Mouse (Mus musculus) left cerebral cortex, adult 2 months (tissue): ENCODE data around the gene Ifna7. TPM values are rescaled to one million over a fixed set of nuclear protein-coding genes. Genes with fewer than 3 reads are reported as not detected.
"Not testable (repeated sequence)": the region's sequence is repeated elsewhere in the genome, so short reads cannot be mapped to it uniquely, and the experiment has no call there.

Experiments used
- DNase-seq, 2 experiments: peaks; one replicate each; pipeline ENCODE4 v3.0.0; 2021 to 2022; ENCODE audit warnings: low spot score in 2 of 2, mixed read lengths in 1 of 2; ENCODE audit errors: extremely low spot score in 1 of 2
- H3K27ac ChIP-seq: fragments of 200-600 bp; 2 replicates; pipeline ENCODE4 v1.8.1; 2022
- H3K4me3 ChIP-seq: fragments of 200-600 bp; 2 replicates; pipeline ENCODE4 v1.8.1; 2022
- CTCF ChIP-seq: fragments of 200-600 bp; IDR thresholded peaks from 2 replicates; pipeline ENCODE4 v1.8.1; 2022; ENCODE audit warnings: antibody characterized with exemption, mild to moderate bottlenecking, moderate library complexity
- intact Hi-C: fragments of 180-260 bp; cut with DNase I; formaldehyde crosslinking; loops from one replicate; pipeline ENCODE4 v1.15.1; 2025
- long read RNA-seq, 2 experiments: library from polyadenylated mRNA; stranded (forward); transcript quantifications; one replicate each; pipeline ENCODE4 v2.0.0; 2021; ENCODE audit warnings: borderline mapping rate in 2 of 2
- total RNA-seq, 2 experiments: library from RNA; stranded (reverse); gene quantifications; 2 replicates each; pipeline ENCODE4 v1.2.3; 2021

Gene Ifna7
- total RNA-seq, result not detected
- long read RNA-seq, experiment 1, result 0 reads
- long read RNA-seq, experiment 2, result 0 reads

GRCm38 (mm10) chr4:88815928-88816327 lies at the start of gene Ifna7:
TSS of gene Ifna7 (plus strand) at chr4:88816228.
- no peak within 1 kb of the TSS for H3K27ac ChIP-seq
- intact Hi-C loops, result no loop called here
- no peak within 1 kb of the TSS for H3K4me3 ChIP-seq
- DNase-seq, result no peak
- TF ChIP-seq CTCF, result no peak

- H3K27ac ChIP-seq, H3K4me3 ChIP-seq, DNase-seq, intact Hi-C loops: not testable (repeated sequence)
Measured at GRCm38 (mm10) chr4:88773534-88773933, 42.5 kb upstream of the Ifna7 start, which contains the start of gene Gm13290. TSS of gene Gm13290 (plus strand) at chr4:88773834.

- intact Hi-C loops, H3K4me3 ChIP-seq, H3K27ac ChIP-seq, DNase-seq: not testable (repeated sequence)
Measured at GRCm38 (mm10) chr4:88776622-88777021, 39.4 kb upstream of the Ifna7 start, which contains the start of gene Gm13289. TSS of gene Gm13289 (plus strand) at chr4:88776922.

GRCm38 (mm10) chr4:88779550-88779949 lies 36.5 kb upstream of the Ifna7 start, which contains the start of gene Gm13272:
TSS of gene Gm13272 (plus strand) at chr4:88779850.
- intact Hi-C loops, H3K4me3 ChIP-seq, H3K27ac ChIP-seq, DNase-seq: not testable (repeated sequence)

- intact Hi-C loops, DNase-seq, H3K27ac ChIP-seq, H3K4me3 ChIP-seq: not testable (repeated sequence)
Measured at GRCm38 (mm10) chr4:88780320-88780719, 35.7 kb upstream of the Ifna7 start.

GRCm38 (mm10) chr4:88781831-88782230 lies 34.2 kb upstream of the Ifna7 start, which contains the start of gene Ifnz:
TSS of gene Ifnz (plus strand) at chr4:88782131.
- DNase-seq, result not testable (repeated sequence)

GRCm38 (mm10) chr4:88782335-88782734 lies 33.7 kb upstream of the Ifna7 start:
- intact Hi-C loops, H3K27ac ChIP-seq, H3K4me3 ChIP-seq, DNase-seq: not testable (repeated sequence)

More at GRCm38 (mm10) chr4:88781831-88782230, 34.2 kb upstream of the Ifna7 start, which contains the start of gene Ifnz:
- intact Hi-C loops, H3K27ac ChIP-seq, H3K4me3 ChIP-seq: not testable (repeated sequence)

GRCm38 (mm10) chr4:88785409-88785808 lies 30.6 kb upstream of the Ifna7 start, which contains the start of gene Gm13276:
TSS of gene Gm13276 (plus strand) at chr4:88785709.
- intact Hi-C loops, H3K4me3 ChIP-seq, H3K27ac ChIP-seq, DNase-seq: not testable (repeated sequence)

- TF ChIP-seq CTCF, result peak; percentile 42
- H3K4me3 ChIP-seq, intact Hi-C loops, H3K27ac ChIP-seq: not testable (repeated sequence)
- peak; percentile 61 to 63 for DNase-seq
Measured at GRCm38 (mm10) chr4:88788402-88788801, 27.6 kb upstream of the Ifna7 start, which contains the start of gene Gm13277. TSS of gene Gm13277 (plus strand) at chr4:88788632.

GRCm38 (mm10) chr4:88791250-88791649 lies 24.8 kb upstream of the Ifna7 start, which contains the start of gene Gm13278:
TSS of gene Gm13278 (plus strand) at chr4:88791550.
- H3K27ac ChIP-seq, H3K4me3 ChIP-seq, intact Hi-C loops, DNase-seq: not testable (repeated sequence)

- peak; percentile 61 to 73 for DNase-seq
- intact Hi-C loops, H3K27ac ChIP-seq: not testable (repeated sequence)
- H3K4me3 ChIP-seq, result peak within 1 kb of the TSS; percentile 13
- peak; percentile 27 for TF ChIP-seq CTCF
Measured at GRCm38 (mm10) chr4:88793936-88794675, 21.9 kb upstream of the Ifna7 start, which contains the start of gene Gm13275. TSS of gene Gm13275 (plus strand) at chr4:88794487.

- H3K4me3 ChIP-seq, DNase-seq, intact Hi-C loops, H3K27ac ChIP-seq: not testable (repeated sequence)
Measured at GRCm38 (mm10) chr4:88797097-88797496, 18.9 kb upstream of the Ifna7 start, which contains the start of gene Gm13279. TSS of gene Gm13279 (plus strand) at chr4:88797397.

- H3K4me3 ChIP-seq, H3K27ac ChIP-seq, intact Hi-C loops, DNase-seq: not testable (repeated sequence)
Measured at GRCm38 (mm10) chr4:88799365-88799764, 16.7 kb upstream of the Ifna7 start, which contains the start of gene Gm13285. TSS of gene Gm13285 (plus strand) at chr4:88799665.

GRCm38 (mm10) chr4:88802954-88803353 lies 13.1 kb upstream of the Ifna7 start, which contains the start of gene Gm13287:
TSS of gene Gm13287 (plus strand) at chr4:88803254.
- H3K27ac ChIP-seq, DNase-seq, H3K4me3 ChIP-seq, intact Hi-C loops: not testable (repeated sequence)

GRCm38 (mm10) chr4:88805231-88805630 lies 10.8 kb upstream of the Ifna7 start, which contains the start of gene Gm13288:
TSS of gene Gm13288 (plus strand) at chr4:88805531.
- H3K27ac ChIP-seq, intact Hi-C loops, DNase-seq, H3K4me3 ChIP-seq: not testable (repeated sequence)

- H3K4me3 ChIP-seq, H3K27ac ChIP-seq, DNase-seq, intact Hi-C loops: not testable (repeated sequence)
Measured at GRCm38 (mm10) chr4:88805761-88806160, 10.3 kb upstream of the Ifna7 start.
